Mouse (Mus musculus): ENCODE measurements around the gene Irs1. TPM values are rescaled to one million over a fixed set of nuclear protein-coding genes. Genes with fewer than 3 reads are reported as not detected.

Irs1 gene
- polyA plus RNA-seq, 1 experiment from 2014 or later: 7.9 TPM

GRCm38 (mm10) chr1:82267547-82267946 lies 23.7 kb downstream of the Irs1 start:
- Histone ChIP-seq H3K4me3 (ENCODE audit: low read depth, low read length) (no peak overlapping the region), H3K36me3 (ENCODE audit: control insufficient read depth, insufficient read depth, low read length) (no peaks in the 10 kb centered on the region), H3K9ac (ENCODE audit: low read depth, low read length) (no peak overlapping the region), H3K4me1 (ENCODE audit: control insufficient read depth, insufficient read depth, low read length) (no peaks in the 10 kb centered on the region), H3K4me2 (ENCODE audit: low read length) (no peak overlapping the region), H3K27me3 (ENCODE audit: control insufficient read depth, insufficient read depth, low read depth, low read length) (no peaks in the 10 kb centered on the region), H3K9me3 (replicated peaks; ENCODE audit: control insufficient read depth, low read length, poor library complexity, severe bottlenecking) (no peaks in the 10 kb centered on the region), H3K27ac (ENCODE audit: low read length) (no peak overlapping the region)
- ATAC-seq: no peak
- 80% methylated on average over 4 of the region's 4 CpGs for WGBS

- Histone ChIP-seq H3K9ac (ENCODE audit: low read depth, low read length) (no peak overlapping the region), H3K4me3 (ENCODE audit: low read depth, low read length) (no peak overlapping the region), H3K9me3 (replicated peaks; ENCODE audit: control insufficient read depth, low read length, poor library complexity, severe bottlenecking) (no peaks in the 10 kb centered on the region), H3K4me1 (ENCODE audit: control insufficient read depth, insufficient read depth, low read length) (peaks cover 6% of the 10 kb centered on the region), H3K27ac (ENCODE audit: low read length) (no peak overlapping the region), H3K4me2 (ENCODE audit: low read length) (no peak overlapping the region), H3K27me3 (ENCODE audit: control insufficient read depth, insufficient read depth, low read depth, low read length) (no peaks in the 10 kb centered on the region), H3K36me3 (ENCODE audit: control insufficient read depth, insufficient read depth, low read length) (no peaks in the 10 kb centered on the region)
- WGBS: 75% methylated on average over 1 of the region's 1 CpGs
- no peak for ATAC-seq
These were observed 28.9 kb downstream of the Irs1 start for GRCm38 (mm10) chr1:82262331-82262730.

- peaks cover 6% of the 10 kb centered on the region for H3K4me1 ChIP-seq (ENCODE audit: control insufficient read depth, insufficient read depth, low read length)
- H3K9me3 ChIP-seq (replicated peaks; ENCODE audit: control insufficient read depth, low read length, poor library complexity, severe bottlenecking): no peaks in the 10 kb centered on the region
- no peak overlapping the region for H3K4me2 ChIP-seq (ENCODE audit: low read length)
- 80% methylated on average over 5 of the region's 5 CpGs for WGBS
- no peak overlapping the region for H3K27ac ChIP-seq (ENCODE audit: low read length)
- H3K9ac ChIP-seq (ENCODE audit: low read depth, low read length): no peak overlapping the region
- no peak overlapping the region for H3K4me3 ChIP-seq (ENCODE audit: low read depth, low read length)
- ATAC-seq: no peak
- H3K36me3 ChIP-seq (ENCODE audit: control insufficient read depth, insufficient read depth, low read length): no peaks in the 10 kb centered on the region
- H3K27me3 ChIP-seq (ENCODE audit: control insufficient read depth, insufficient read depth, low read depth, low read length): no peaks in the 10 kb centered on the region
These were observed 29.6 kb downstream of the Irs1 start for GRCm38 (mm10) chr1:82261638-82262037.

GRCm38 (mm10) chr1:82261053-82261618 lies 30.1 kb downstream of the Irs1 start:
- no peaks in the 10 kb centered on the region for H3K36me3 ChIP-seq (ENCODE audit: control insufficient read depth, insufficient read depth, low read length)
- WGBS: 55% methylated on average over 9 of the region's 9 CpGs
- H3K4me3 ChIP-seq (ENCODE audit: low read depth, low read length): no peak overlapping the region
- 0 out of 2 replicates have a peak, but pooled peaks have one; percentile 28 for ATAC-seq
- H3K9me3 ChIP-seq (replicated peaks; ENCODE audit: control insufficient read depth, low read length, poor library complexity, severe bottlenecking): no peaks in the 10 kb centered on the region
- no peaks in the 10 kb centered on the region for H3K27me3 ChIP-seq (ENCODE audit: control insufficient read depth, insufficient read depth, low read depth, low read length)
- no peak overlapping the region for H3K4me2 ChIP-seq (ENCODE audit: low read length)
- H3K4me1 ChIP-seq (ENCODE audit: control insufficient read depth, insufficient read depth, low read length): peaks cover 6% of the 10 kb centered on the region
- H3K27ac ChIP-seq (ENCODE audit: low read length): no peak overlapping the region
- no peak overlapping the region for H3K9ac ChIP-seq (ENCODE audit: low read depth, low read length)

GRCm38 (mm10) chr1:82260055-82260454 lies 31.2 kb downstream of the Irs1 start:
- H3K4me1 ChIP-seq (ENCODE audit: control insufficient read depth, insufficient read depth, low read length): peaks cover 6% of the 10 kb centered on the region
- 0 out of 2 replicates have a peak, but pooled peaks cover 2% of the 10 kb centered on the region for H3K9me3 ChIP-seq (replicated peaks; ENCODE audit: control insufficient read depth, low read length, poor library complexity, severe bottlenecking)
- no peak overlapping the region for H3K4me2 ChIP-seq (ENCODE audit: low read length)
- no peaks in the 10 kb centered on the region for H3K36me3 ChIP-seq (ENCODE audit: control insufficient read depth, insufficient read depth, low read length)
- no peak overlapping the region for H3K27ac ChIP-seq (ENCODE audit: low read length)
- WGBS: 59% methylated on average over 3 of the region's 3 CpGs
- H3K27me3 ChIP-seq (ENCODE audit: control insufficient read depth, insufficient read depth, low read depth, low read length): no peaks in the 10 kb centered on the region
- H3K9ac ChIP-seq (ENCODE audit: low read depth, low read length): no peak overlapping the region
- H3K4me3 ChIP-seq (ENCODE audit: low read depth, low read length): no peak overlapping the region
- ATAC-seq: no peak

- ATAC-seq: no peak
- H3K4me2 ChIP-seq (ENCODE audit: low read length): no peak overlapping the region
- 35% methylated on average over 7 of the region's 7 CpGs for WGBS
- no peak overlapping the region for H3K9ac ChIP-seq (ENCODE audit: low read depth, low read length)
- no peak overlapping the region for H3K4me3 ChIP-seq (ENCODE audit: low read depth, low read length)
- no peak overlapping the region for H3K27ac ChIP-seq (ENCODE audit: low read length)
- H3K27me3 ChIP-seq (ENCODE audit: control insufficient read depth, insufficient read depth, low read depth, low read length): no peaks in the 10 kb centered on the region
- peaks cover 6% of the 10 kb centered on the region for H3K4me1 ChIP-seq (ENCODE audit: control insufficient read depth, insufficient read depth, low read length)
- H3K36me3 ChIP-seq (ENCODE audit: control insufficient read depth, insufficient read depth, low read length): no peaks in the 10 kb centered on the region
- 0 out of 2 replicates have a peak, but pooled peaks cover 2% of the 10 kb centered on the region for H3K9me3 ChIP-seq (replicated peaks; ENCODE audit: control insufficient read depth, low read length, poor library complexity, severe bottlenecking)
These were observed 32.9 kb downstream of the Irs1 start for GRCm38 (mm10) chr1:82258331-82258730.

GRCm38 (mm10) chr1:82257457-82257856 lies 33.8 kb downstream of the Irs1 start:
- Histone ChIP-seq H3K27ac (ENCODE audit: low read length) (no peak overlapping the region), H3K9me3 (replicated peaks; ENCODE audit: control insufficient read depth, low read length, poor library complexity, severe bottlenecking) (0 out of 2 replicates have a peak, but pooled peaks cover 2% of the 10 kb centered on the region), H3K9ac (ENCODE audit: low read depth, low read length) (no peak overlapping the region), H3K4me1 (ENCODE audit: control insufficient read depth, insufficient read depth, low read length) (peaks cover 6% of the 10 kb centered on the region), H3K4me3 (ENCODE audit: low read depth, low read length) (no peak overlapping the region), H3K36me3 (ENCODE audit: control insufficient read depth, insufficient read depth, low read length) (no peaks in the 10 kb centered on the region), H3K4me2 (ENCODE audit: low read length) (no peak overlapping the region), H3K27me3 (ENCODE audit: control insufficient read depth, insufficient read depth, low read depth, low read length) (no peaks in the 10 kb centered on the region)
- no peak for ATAC-seq
- WGBS: 69% methylated on average over 5 of the region's 5 CpGs

GRCm38 (mm10) chr1:82253789-82254445 lies 37.3 kb downstream of the Irs1 start:
- H3K36me3 ChIP-seq (ENCODE audit: control insufficient read depth, insufficient read depth, low read length): no peaks in the 10 kb centered on the region
- H3K9me3 ChIP-seq (replicated peaks; ENCODE audit: control insufficient read depth, low read length, poor library complexity, severe bottlenecking): 0 out of 2 replicates have a peak, but pooled peaks cover 2% of the 10 kb centered on the region
- WGBS: 78% methylated on average over 9 of the region's 9 CpGs

GRCm38 (mm10) chr1:82247221-82247951 lies 43.8 kb downstream of the Irs1 start:
- H3K4me2 ChIP-seq (ENCODE audit: low read length): no peak overlapping the region
- 60% methylated on average over 10 of the region's 10 CpGs for WGBS
- H3K4me1 ChIP-seq (ENCODE audit: control insufficient read depth, insufficient read depth, low read length): no peaks in the 10 kb centered on the region
- no peak overlapping the region for H3K4me3 ChIP-seq (ENCODE audit: low read depth, low read length)
- no peak for ATAC-seq
- no peaks in the 10 kb centered on the region for H3K27me3 ChIP-seq (ENCODE audit: control insufficient read depth, insufficient read depth, low read depth, low read length)
- no peak overlapping the region for H3K9ac ChIP-seq (ENCODE audit: low read depth, low read length)
- no peak overlapping the region for H3K27ac ChIP-seq (ENCODE audit: low read length)
- H3K9me3 ChIP-seq (replicated peaks; ENCODE audit: control insufficient read depth, low read length, poor library complexity, severe bottlenecking): no peaks in the 10 kb centered on the region
- no peaks in the 10 kb centered on the region for H3K36me3 ChIP-seq (ENCODE audit: control insufficient read depth, insufficient read depth, low read length)

More at GRCm38 (mm10) chr1:82253789-82254445, 37.3 kb downstream of the Irs1 start:
- ATAC-seq: no peak
- Histone ChIP-seq H3K4me2 (ENCODE audit: low read length) (no peak overlapping the region), H3K9ac (ENCODE audit: low read depth, low read length) (no peak overlapping the region), H3K27me3 (ENCODE audit: control insufficient read depth, insufficient read depth, low read depth, low read length) (no peaks in the 10 kb centered on the region), H3K27ac (ENCODE audit: low read length) (no peak overlapping the region), H3K4me1 (ENCODE audit: control insufficient read depth, insufficient read depth, low read length) (peaks cover 2% of the 10 kb centered on the region), H3K4me3 (ENCODE audit: low read depth, low read length) (no peak overlapping the region)

Measured in midbrain, embryonic 16.5 days (tissue).